Mouse (Mus musculus): ENCODE data around the gene Acy3.
"Not testable (repeated sequence)": the region's sequence is repeated elsewhere in the genome, so short reads cannot be mapped to it uniquely, and the experiment has no call there.

Acy3 gene

DNA sequence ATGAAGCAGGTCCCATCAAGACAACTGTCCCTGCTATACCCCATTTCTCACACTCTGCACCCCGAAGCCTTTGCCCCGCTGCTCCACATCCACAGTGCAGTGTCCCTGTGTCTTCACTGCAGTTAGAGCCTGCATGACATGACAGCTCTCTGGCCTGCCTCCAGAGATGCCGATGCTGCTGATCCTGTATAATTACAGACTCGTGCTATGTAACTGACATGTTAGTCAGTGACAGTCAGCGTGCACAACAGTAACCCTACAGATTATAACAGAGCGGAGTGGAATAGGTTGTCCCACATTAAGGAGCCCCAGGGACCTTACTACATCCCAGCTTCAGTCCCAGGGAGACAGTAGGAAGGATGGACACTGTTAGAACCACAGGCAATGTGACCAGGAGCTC lies 11.8 kb upstream of the Acy3 start:
- DNase-seq (ENCODE audit: low spot score in 2 of 2), result not testable (repeated sequence)

DNA sequence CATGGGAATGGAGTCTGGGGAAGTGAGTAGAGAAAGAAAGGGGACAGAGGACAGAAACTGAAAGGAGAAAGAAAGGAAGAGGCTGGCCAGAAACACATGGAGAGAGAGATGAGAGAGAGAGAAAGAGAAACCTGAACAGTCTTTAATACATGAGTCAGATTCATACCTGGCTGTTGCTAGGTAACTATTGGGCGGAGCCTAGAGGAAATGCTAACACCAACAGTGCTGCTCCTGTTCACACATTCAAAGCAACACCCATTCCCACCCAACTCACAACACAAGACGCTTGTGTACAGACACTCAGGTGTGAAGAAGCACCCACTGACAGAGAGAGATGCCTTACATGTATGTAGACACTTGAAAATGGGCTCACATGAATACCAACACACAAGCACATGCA lies 10.5 kb upstream of the Acy3 start:
- no peak for DNase-seq (ENCODE audit: low spot score in 2 of 2)

DNA sequence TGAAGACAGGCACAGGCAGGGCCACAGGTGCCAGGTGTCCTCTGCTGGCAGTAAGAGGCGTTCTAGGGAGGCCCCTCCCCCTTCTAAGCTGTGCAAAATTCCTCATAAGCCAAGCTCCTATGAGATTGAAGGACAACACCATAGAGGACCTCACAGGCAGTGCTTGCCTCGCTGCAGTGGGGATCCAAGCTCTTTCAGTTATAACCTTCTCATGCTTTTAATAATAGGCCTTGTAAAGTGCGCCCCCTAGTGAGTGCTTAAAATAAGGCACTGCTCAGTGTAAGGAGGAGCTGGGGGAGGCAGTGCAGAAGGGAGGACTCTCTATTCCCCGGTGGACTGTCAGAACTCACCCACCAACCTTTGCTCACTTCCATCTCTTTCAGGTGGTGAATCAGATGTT lies 6.1 kb upstream of the Acy3 start:
- peak; percentile 69 to 87 for DNase-seq (ENCODE audit: low spot score in 2 of 2)

DNA sequence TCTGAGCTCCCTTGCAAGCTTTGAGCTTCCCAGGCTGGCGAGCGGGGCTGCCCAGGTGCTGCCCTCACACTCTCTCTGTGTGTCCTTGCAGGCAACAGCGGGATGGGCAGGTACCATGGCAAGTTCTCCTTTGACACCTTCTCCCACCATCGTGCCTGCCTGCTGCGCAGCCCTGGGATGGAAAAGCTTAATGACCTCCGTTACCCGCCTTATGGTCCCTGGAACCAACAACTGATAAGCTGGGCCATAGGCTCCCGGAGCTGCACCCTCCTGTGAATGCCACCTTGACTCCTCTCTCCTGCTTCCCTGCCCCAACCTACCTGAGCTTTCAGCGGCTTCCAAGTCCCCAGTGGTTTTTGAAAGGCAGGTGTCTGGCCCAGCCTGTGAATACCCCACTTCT lies 5.5 kb upstream of the Acy3 start:
- DNase-seq (ENCODE audit: low spot score in 2 of 2), result no peak

DNA sequence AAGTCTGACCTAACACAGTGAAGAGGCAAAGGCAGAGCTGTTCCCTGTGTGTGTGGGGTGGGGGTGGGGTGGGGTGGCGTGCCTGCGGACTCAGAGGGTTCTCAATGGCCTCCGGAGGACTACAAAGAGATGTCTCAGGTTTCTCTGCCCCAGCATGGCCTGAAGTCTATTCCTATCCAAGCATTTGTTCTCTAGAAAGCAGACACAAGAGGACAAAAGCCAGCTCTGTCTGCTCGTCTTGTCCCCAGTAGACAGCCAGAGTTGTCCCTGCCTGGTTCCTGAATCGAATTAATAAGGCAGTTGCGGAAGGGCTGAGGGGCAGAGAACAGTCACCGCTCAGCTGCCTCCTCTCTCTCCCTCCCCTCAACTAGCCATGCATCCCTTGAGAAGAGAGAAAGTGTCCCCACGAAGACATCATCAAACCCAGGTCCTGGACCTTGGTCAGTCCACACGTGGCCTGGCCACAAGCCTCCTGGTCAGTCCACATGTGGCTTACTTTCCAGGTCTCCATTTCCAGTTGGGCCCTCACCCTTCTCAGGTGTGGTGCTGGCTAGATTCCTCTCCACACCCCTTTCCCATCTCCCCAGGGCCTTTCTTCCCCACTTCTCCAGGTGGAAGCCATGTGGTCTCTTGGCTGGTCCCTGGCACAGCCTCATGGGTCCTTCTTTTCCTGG lies 2.7 kb upstream of the Acy3 start:
- no peak for DNase-seq (ENCODE audit: low spot score in 2 of 2)

DNA sequence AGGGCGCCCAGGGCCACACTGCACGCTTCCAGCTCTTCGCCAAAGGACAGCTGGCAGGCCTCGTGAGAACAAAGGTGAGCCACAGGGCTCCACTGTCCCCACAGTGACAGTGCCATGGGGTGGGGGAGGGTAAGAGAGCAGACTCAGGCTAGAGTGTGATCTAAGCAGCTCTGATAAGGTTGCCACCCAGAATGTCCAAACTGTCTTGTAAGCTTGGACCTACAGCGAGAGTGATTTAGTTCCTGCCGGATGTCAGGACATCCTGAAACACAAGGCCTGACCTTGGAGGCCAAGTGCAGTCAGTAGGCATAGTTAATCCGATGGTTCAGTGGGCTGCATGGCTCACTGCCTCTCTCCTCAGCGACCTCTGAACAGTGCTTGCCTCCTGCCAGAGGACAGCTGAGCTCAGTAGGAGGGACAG lies 1.1 kb upstream of the Acy3 start:
- no peak for DNase-seq (ENCODE audit: low spot score in 2 of 2)

DNA sequence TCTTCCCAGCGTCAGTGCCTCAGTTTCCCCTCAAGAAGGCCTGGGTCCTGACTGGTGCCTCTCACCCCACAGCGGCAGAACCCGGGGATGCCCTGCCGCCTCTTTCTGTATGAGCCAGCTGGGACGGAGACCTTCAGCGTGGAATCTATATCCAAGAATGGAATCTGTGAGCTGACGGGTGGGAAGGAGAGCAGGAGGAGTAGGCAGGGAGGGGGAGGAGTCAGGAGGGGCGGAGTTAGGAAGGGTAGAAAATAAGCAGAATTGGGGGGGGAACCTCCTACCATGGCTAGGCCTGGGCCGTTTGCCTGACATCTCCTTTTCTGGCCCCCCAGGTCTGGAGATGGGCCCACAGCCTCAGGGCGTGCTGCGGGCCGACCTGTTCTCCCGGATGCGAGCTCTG lies 1.7 kb downstream of the Acy3 start:
- no peak for DNase-seq (ENCODE audit: low spot score in 2 of 2)

DNA sequence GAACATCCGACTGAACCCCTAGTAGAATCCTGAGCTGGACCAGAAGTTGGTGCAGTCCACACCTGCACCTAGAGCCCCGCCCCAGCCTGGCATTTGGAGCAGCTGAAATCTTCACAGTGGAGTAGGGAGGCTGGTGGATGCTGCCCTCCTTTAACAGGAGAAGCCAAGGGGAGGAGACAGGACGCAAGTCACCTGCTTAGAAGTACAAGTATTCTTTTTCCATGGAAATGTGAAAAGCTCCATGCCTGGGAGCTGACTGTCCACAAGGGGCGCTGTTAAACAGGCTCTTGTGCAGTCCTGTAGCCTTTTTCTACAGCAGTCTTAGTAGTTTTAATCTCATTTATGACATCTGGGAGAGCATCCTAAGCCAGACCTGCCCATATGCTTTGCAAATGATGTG lies 2.4 kb downstream of the Acy3 start:
- DNase-seq (ENCODE audit: low spot score in 2 of 2), result no peak

DNA sequence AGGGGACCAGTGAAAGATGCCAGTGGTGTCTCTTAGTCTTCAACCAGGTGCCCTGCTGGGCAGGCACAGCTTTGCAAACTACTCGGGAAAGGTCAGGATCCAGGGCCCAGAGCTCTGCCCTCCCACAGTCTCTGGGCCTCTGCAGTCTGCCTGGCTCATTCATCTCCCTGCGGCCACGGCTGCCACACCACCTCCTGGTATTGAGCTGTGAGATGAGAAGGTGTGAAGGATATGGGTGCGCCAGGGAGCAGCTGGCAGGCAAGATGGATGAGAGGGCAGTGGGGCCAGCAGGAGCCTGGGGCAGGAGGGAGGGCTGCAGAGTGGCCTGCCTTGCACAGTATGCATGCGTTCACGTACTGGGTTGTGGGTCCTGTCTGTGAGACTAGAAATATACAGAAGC lies 4.4 kb downstream of the Acy3 start:
- DNase-seq (ENCODE audit: low spot score in 2 of 2), result no peak

DNA sequence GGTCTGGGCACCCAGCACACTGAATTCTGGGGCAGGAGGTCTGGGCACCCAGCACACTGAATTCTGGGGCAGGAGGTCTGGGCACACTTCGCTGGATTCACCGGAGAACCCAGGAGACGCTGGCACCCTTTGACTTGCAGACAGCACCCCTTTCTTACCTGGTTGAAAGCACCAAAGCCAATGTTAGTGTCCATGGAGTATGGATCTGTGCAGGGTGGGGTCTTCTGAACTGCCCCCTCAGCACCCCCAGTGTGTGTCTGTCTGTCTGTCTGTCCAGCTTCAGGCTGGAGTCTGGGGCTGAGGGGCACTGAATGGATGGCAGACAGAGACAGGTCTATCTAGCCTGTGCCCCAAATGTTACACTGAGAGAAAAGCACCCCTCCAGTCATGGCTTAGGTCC lies 5.2 kb downstream of the Acy3 start:
- DNase-seq (ENCODE audit: low spot score in 2 of 2), result no peak

DNA sequence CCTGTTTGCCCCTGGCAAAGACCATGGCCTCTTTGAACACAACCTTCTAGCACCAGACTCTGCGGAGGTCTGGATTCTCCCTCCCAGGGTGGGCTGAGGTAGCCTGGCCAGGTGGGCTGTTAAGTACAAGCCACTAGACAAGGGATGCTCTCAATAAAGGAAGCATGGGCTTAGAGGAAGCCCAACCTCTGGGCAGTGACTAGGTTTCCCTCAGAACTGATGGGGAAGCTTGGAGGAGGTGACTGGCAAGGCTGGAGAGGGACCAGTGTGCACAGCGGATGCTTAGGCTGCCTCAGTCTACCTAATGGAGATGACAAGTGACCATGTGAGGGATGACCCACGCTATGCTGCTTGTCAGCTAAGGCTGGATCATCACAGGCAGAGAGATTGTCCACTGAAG lies 5.6 kb downstream of the Acy3 start:
- no peak for DNase-seq (ENCODE audit: low spot score in 2 of 2)

DNA sequence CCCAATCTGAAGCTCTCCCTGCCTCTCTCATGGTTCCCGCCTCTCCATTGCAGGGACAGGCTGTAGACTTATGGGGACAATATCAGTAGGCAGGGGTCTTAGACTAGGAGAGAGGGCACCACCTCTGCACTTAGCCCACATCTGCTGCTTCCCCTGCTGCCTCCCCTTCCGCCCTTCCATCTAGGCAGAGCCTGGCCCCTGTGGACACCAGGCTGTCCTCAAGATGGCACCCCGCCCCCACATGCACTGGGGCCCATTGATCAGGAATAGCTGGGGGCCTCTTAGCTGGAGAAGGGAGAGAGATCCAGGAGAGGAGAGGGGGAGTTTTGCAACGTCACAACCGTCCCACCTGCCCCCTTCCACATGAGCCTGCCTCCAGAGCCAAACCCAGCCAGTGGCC lies 6.0 kb downstream of the Acy3 start, which contains the start of gene Tbx10:
Tbx10 (plus strand) TSS at position 337 of the 400 bp plus-strand sequence.
- DNase-seq (ENCODE audit: low spot score in 2 of 2), result no peak

DNA sequence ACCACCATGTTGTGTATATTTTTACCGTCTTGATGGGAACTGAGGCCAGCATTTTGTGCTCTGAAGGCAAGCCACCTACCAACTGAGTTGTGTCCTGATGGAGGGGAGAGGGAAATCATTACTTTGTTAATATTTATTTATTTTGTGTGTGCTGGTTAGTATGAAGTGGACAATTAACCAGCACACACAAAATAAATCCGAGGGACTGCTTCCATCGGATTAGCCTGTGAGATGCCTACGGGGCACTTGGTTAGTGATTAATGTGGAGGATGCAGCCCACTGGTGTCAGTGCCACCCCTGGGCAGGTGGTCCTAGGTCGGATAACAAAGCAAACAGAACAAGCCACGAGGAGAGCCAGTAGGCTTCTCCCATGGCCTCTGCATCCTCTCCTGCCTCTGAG lies 8.6 kb downstream of the Acy3 start:
- DNase-seq (ENCODE audit: low spot score in 2 of 2), result no peak

DNA sequence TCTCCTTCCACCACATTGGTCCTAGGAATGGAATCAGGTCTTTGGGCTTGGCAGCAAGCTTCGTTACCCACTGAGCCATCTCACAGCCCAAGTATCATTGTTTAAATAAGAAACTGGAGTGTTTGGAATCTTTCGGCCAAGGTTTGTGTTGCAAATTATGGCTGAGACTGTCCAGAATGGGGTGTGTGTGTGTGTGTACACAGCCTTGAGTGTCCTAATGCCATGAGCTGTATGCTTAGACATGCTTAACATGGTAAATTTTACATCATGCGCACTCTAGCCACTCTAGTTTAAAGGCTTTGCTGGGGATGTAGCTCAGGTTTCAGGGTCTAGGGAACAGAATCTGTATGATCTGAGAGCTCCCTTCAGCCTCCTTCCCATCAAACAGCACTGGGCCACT lies 9.1 kb downstream of the Acy3 start:
- no peak for DNase-seq (ENCODE audit: low spot score in 2 of 2)

DNA sequence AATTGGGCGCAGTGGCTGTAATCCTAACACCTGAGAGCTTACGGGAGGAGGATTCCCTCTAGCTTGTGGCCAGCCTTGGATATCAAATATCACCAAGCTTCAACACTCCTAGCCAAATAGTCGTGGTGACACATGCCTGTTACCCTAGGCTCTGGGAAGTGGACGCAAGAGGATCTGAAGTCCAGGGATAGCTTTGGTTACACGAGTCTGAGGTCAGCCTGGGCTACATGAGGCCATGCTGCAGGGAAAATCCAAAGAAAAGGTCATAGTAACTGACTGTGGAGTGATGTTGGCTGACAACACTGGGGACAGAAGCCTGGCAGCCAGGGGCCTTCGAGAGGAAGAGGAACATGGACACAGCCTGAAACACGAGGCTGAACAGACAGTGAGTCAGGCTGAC lies 9.7 kb downstream of the Acy3 start:
- DNase-seq (ENCODE audit: low spot score in 2 of 2), result no peak

DNA sequence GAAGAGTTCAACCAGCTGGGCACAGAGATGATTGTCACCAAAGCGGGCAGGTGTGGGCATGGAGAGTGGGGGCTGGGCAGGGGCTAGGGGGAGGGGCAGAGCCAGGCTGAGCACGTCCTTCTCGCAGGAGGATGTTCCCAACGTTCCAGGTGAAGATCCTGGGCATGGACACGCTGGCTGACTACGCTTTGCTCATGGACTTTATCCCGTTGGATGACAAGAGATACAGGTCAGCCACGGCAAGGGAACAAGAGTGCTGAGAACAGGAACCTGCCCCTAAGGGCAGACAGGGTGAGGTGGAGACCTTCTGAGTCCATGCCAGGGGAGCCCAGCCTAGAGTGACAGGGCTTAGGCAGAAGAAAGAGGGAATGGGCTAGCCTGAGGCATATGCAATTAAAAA lies 10.4 kb downstream of the Acy3 start:
- DNase-seq (ENCODE audit: low spot score in 2 of 2), result no peak

DNA sequence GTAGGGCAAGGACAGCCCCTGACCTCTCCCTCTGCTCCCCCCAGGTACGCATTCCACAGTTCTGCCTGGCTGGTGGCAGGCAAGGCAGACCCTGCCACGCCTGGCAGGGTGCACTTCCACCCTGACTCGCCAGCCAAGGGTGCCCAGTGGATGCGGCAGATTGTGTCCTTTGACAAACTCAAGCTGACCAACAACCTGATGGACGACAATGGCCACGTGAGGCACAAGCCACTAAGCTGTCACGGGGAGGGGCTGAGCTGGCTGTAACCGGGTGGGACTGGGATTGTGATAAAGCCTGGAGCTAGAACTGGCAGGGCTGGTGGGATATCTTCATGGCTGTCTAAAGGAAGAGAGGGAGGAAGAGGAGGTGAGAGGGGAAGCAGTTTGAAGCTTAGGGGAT lies 10.9 kb downstream of the Acy3 start:
- no peak for DNase-seq (ENCODE audit: low spot score in 2 of 2)

DNA sequence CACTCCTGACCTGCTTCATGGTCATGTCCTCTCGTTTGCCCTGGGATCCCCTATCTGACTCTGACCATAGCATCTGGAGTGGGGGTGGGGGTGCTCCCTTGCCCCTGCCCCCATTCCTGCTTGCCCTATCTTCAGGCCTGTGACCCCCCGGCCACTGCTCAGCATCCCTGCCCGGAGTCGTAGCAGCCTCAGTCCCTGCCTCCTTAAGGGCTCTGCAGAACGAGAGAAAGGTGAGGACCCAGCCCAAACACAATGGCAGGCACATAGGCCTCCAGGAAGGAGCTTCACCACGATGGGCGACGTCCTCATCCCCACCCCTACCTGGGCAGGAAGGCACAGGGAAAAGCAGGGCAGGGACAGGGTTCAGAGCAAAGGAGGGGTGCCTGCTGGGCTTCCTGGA lies 12.0 kb downstream of the Acy3 start:
- no peak for DNase-seq (ENCODE audit: low spot score in 2 of 2)

DNA sequence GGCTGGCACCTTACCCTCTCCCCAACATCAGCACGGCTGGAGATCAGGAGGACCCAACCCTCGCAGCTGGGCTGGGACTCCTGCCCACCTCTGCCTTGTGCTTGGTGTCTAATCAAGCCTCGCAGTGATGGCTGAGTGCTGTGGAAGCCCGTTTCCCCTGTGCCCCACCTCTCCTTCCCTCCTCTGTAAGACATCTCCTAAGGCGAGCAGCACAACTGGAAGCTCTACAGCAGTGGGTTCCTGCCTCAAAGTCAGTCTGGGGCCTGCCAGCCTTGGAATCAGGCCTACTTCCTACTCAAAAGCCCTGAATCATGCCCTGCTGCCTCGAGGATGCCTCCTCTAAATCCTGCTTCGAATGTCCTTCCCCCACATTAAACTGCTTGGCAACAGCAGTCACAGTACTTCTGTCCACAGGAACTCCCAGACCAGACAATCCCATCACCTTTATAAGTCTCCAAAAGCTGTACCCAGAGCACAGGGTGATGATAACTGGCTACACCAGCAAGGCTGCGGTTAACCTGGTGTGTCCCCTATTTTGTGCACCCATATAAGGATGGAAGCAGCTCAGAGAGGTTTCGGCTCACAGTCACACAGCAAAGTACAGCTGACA lies 12.9 kb downstream of the Acy3 start:
- DNase-seq (ENCODE audit: low spot score in 2 of 2), result no peak

DNA sequence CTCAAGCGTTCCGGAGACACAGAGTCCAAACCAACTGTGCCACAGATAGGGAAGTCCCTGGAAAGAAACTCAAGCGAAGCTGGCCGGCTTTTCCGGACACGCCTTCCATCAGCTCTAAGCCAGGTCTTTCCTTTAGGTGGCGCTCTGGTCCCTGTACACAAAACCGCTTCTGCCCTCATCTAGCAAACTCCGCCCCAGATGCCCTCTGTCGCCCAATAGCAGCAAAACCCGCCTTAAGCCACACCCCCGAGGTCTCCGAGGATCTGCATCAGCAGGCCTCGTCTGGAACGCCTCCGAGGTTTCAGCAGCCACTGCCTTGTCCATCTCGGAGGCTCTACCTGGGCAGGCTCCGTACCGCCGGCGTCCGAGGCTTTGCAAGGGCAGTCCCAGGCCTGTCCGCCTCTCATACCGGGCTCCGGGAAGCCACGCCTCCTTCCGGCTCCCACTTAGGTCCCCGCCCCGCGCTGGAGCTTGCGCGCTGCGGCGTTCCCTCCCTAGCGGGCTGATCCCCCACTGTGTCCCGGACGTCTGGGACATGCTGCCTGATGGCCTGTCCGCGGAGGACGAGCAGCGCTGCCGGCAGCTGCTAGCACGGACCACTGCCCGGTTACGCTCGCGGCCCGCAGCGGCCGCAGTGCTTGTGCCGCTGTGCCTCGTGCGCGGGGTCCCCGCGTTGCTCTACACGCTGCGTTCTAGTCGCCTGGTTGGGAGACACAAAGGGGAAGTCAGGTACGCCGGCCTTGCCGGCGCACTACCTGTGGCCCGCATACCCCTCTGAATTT lies 13.9 kb downstream of the Acy3 start, which contains the start of the genes Nudt8 and Gm49405:
Nudt8 (plus strand) TSS at position 462 of the 782 bp plus-strand sequence.
Gm49405 (plus strand) TSS at position 508 of the 782 bp plus-strand sequence.
- DNase-seq (ENCODE audit: low spot score in 2 of 2), result peak; percentile 97

DNA sequence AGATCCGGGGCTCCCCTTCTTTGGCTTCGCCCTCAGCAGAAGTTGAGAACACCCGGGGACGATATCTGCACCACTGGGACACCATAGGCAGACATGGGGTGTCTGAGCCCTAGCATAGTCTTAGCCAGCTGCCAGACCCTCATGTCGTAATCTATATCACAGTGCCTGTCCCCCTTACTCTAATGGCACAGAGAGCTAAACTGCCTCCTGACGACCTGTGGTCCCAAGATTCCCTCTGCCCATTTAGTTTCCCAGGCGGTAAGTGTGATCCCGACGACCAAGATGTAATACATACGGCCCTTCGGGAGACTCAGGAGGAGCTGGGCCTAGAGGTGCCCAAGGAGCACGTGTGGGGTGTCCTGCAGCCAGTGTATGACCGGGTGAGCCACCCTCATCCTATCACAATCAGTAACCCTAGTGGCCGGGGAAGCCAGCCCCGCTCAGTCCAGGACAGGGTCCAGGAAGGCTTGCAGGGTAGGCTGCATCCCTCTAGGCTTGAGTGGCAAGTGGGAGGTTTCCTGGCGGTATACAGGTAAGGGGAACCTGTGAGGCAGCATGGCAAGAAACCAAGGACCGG lies 14.7 kb downstream of the Acy3 start:
- no peak for DNase-seq (ENCODE audit: low spot score in 2 of 2)

DNA sequence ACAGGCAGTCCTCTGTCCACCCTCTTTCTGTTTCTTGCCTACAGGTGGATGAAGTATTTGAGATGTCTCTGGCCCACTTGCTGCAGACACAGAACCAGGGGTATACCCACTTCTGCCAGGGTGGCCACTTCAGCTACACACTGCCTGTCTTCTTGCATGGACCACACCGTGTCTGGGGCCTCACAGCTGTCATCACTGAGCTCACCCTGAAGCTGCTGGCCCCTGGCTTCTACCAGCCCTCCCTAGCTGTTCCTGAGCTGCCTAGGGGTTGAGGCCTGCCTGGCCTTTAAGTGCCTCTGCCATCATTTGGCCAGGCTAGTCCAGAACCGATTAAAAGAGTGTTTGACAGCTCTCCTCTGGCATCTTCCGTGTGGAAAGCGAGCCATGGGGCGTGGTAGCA lies 15.4 kb downstream of the Acy3 start:
- DNase-seq (ENCODE audit: low spot score in 2 of 2), result no peak

DNA sequence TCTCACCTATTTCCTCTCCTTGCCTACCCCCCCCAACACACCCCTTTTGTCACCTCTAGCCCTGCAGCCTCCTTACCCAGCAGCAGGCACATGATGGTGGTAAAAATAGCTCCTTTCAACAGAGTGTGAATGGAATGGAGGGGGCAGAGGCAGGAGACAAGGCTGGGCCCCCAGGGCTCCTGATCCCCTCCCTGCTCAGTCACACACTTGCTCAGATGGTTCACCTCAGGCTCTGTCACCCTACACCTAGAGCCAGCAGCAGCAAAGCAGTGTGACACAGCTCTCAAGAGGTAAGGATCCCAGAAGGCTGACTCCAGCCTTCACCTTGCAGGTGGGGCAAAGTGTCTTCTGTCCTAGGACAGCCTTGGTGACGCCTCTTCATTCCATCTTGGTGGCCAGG lies 16.7 kb downstream of the Acy3 start, which contains the start of gene Doc2g:
Doc2g (plus strand) TSS at position 202 of the 400 bp plus-strand sequence.
- DNase-seq (ENCODE audit: low spot score in 2 of 2), result no peak

All from frontal cortex, postnatal 36 days (tissue).